12 mouse cellular contexts compared by ENCODE assay signal in genomic region chr1:90997136-90997535, GRCm38 (mm10). TPM values are rescaled to one million over a fixed set of nuclear protein-coding genes. Genes with fewer than 3 reads are reported as not detected.
"Had no signal": no experiment of that assay in that cellular context is flagged by ENCODE, and none has a peak within 500 bp of the region (broad histone marks: within the 10 kb centered on the region; RNA-seq: fewer than 3 reads in every experiment).

No protein-coding gene starts in this region.

- DNase-seq: kidney, adult 18-20 months; kidney, adult 9 months; kidney, postnatal 14 days; layer of hippocampus, adult 9-11 months; lung, adult 18-20 months; lung, postnatal 10 days; lung, postnatal 36 days; thymus, postnatal 25 days had no signal

RNA-seq across cellular contexts. Expression of gene Rab17, which starts 27.7 kb away (rescaled TPM):
- total RNA-seq: layer of hippocampus, adult 2 months; layer of hippocampus, postnatal 25 days; left cerebral cortex, adult 18-20 months had no signal

RNA-seq across cellular contexts. Expression of gene Prlh, which starts 44.2 kb away (rescaled TPM):
- total RNA-seq: layer of hippocampus, adult 2 months; layer of hippocampus, postnatal 25 days; left cerebral cortex, adult 18-20 months; left cerebral cortex, postnatal 25 days had no signal
